Mouse (Mus musculus) left cerebral cortex, postnatal 25 days (tissue): Measurements from ENCODE around the gene Fry. TPM values are rescaled to one million over a fixed set of nuclear protein-coding genes. Genes with fewer than 3 reads are reported as not detected.

ENCODE experiments used
- DNase-seq, 2 experiments: peaks; one replicate each; pipeline ENCODE4 v3.0.0; 2022; ENCODE audit warnings: low spot score in 2 of 2, mixed read lengths in 1 of 2
- intact Hi-C: fragments of 180-260 bp; cut with DNase I; formaldehyde crosslinking; loops from one replicate; pipeline ENCODE4 v1.15.1; 2025
- total RNA-seq, 2 experiments: library from RNA; stranded (reverse); gene quantifications; 2 replicates each; pipeline ENCODE4 v1.2.3; 2021

Fry gene
- total RNA-seq, 2 experiments from 2014 or later = 166 to 187 TPM

GRCm38 (mm10) chr5:150259191-150260053 is 141.0 kb downstream of the Fry start:
- peak; percentile 84 to 91 for DNase-seq
- intact Hi-C loops = loop anchor here (5.0 kb wide), 1 partner anchor 88 kb away; no protein-coding TSS in a partner anchor

- intact Hi-C loops = loop anchor here (5.0 kb wide), 1 partner anchor 87 kb away; no protein-coding TSS in a partner anchor
Measured at GRCm38 (mm10) chr5:150260054-150260386, 141.6 kb downstream of the Fry start.

GRCm38 (mm10) chr5:150261361-150261760 is 142.9 kb downstream of the Fry start:
- no peak for DNase-seq
- intact Hi-C loops = loop anchor here (5.0 kb wide), 1 partner anchor 86 kb away; no protein-coding TSS in a partner anchor

More at GRCm38 (mm10) chr5:150260054-150260386, 141.6 kb downstream of the Fry start:
- no peak for DNase-seq

GRCm38 (mm10) chr5:150262046-150262716 is 143.7 kb downstream of the Fry start:
- intact Hi-C loops = loop anchor here (5.0 kb wide), 1 partner anchor 85 kb away; no protein-coding TSS in a partner anchor
- peak in 1 of 2 experiments; percentile 49 for DNase-seq

GRCm38 (mm10) chr5:150262717-150263103 is 144.3 kb downstream of the Fry start:
- intact Hi-C loops = loop anchor here (5.0 kb wide), 1 partner anchor 85 kb away; no protein-coding TSS in a partner anchor
- DNase-seq = no peak

GRCm38 (mm10) chr5:150263162-150263561 is 144.7 kb downstream of the Fry start:
- intact Hi-C loops = loop anchor here (5.0 kb wide), 1 partner anchor 84 kb away; no protein-coding TSS in a partner anchor
- no peak for DNase-seq

GRCm38 (mm10) chr5:150263656-150264055 is 145.2 kb downstream of the Fry start:
- DNase-seq = no peak
- intact Hi-C loops = loop anchor here (5.0 kb wide), 1 partner anchor 84 kb away; no protein-coding TSS in a partner anchor

GRCm38 (mm10) chr5:150265005-150265404 is 146.6 kb downstream of the Fry start:
- no peak for DNase-seq
- intact Hi-C loops = no loop called here

GRCm38 (mm10) chr5:150265953-150266352 is 147.5 kb downstream of the Fry start:
- intact Hi-C loops = no loop called here
- no peak for DNase-seq

GRCm38 (mm10) chr5:150268261-150268660 is 149.8 kb downstream of the Fry start:
- no peak for DNase-seq
- intact Hi-C loops = no loop called here

- intact Hi-C loops = no loop called here
Measured at GRCm38 (mm10) chr5:150270468-150270867, 152.0 kb downstream of the Fry start.

GRCm38 (mm10) chr5:150272173-150272572 is 153.7 kb downstream of the Fry start:
- intact Hi-C loops = no loop called here
- DNase-seq = no peak

More at GRCm38 (mm10) chr5:150270468-150270867, 152.0 kb downstream of the Fry start:
- DNase-seq = no peak

- intact Hi-C loops = no loop called here
Measured at GRCm38 (mm10) chr5:150275314-150275713, 156.9 kb downstream of the Fry start.

GRCm38 (mm10) chr5:150276611-150277010 is 158.2 kb downstream of the Fry start:
- intact Hi-C loops = no loop called here
- peak in 1 of 2 experiments; percentile 87 for DNase-seq

More at GRCm38 (mm10) chr5:150275314-150275713, 156.9 kb downstream of the Fry start:
- no peak for DNase-seq

- intact Hi-C loops = no loop called here
- DNase-seq = no peak
Measured at GRCm38 (mm10) chr5:150279387-150279786, 160.9 kb downstream of the Fry start.

- no peak for DNase-seq
- intact Hi-C loops = no loop called here
Measured at GRCm38 (mm10) chr5:150281084-150281483, 162.6 kb downstream of the Fry start.

- intact Hi-C loops = no loop called here
- DNase-seq = no peak
Measured at GRCm38 (mm10) chr5:150282091-150282490, 163.6 kb downstream of the Fry start.

GRCm38 (mm10) chr5:150287949-150288348 is 169.5 kb downstream of the Fry start:
- DNase-seq = no peak
- intact Hi-C loops = no loop called here

GRCm38 (mm10) chr5:150289611-150290010 is 171.2 kb downstream of the Fry start:
- no peak for DNase-seq
- intact Hi-C loops = no loop called here

GRCm38 (mm10) chr5:150290494-150291199 is 172.2 kb downstream of the Fry start:
- intact Hi-C loops = no loop called here
- DNase-seq = no peak
